Mouse (Mus musculus) telencephalon, adult 2 months (tissue): ENCODE measurements around the gene Cactin.

Source experiments
- DNase-seq: peaks from one replicate; pipeline ENCODE4 v3.0.0-alpha.2; 2011; ENCODE audit warnings: low read depth, low spot score

Cactin gene

DNA sequence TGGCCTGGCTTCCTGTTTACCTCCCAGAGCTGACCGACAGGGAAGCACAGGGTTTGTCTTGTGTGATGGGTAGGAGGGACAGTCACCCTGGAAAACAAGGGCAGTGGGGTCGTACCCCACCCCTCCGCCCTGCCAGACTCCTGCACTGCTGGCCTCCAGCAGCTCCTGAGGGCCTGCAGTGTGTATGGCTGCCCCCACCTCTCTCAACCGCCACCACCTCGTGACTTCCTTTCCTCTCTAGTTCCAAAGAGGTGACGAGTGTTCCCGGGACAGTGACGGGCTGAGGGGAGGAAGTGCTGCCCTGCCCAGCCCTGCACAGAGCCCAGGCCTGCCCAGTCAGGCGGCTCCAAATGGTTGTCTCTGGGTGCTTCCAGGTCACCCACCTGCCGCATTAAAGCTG, 23.1 kb upstream of the Cactin start:
- no peak for DNase-seq

DNA sequence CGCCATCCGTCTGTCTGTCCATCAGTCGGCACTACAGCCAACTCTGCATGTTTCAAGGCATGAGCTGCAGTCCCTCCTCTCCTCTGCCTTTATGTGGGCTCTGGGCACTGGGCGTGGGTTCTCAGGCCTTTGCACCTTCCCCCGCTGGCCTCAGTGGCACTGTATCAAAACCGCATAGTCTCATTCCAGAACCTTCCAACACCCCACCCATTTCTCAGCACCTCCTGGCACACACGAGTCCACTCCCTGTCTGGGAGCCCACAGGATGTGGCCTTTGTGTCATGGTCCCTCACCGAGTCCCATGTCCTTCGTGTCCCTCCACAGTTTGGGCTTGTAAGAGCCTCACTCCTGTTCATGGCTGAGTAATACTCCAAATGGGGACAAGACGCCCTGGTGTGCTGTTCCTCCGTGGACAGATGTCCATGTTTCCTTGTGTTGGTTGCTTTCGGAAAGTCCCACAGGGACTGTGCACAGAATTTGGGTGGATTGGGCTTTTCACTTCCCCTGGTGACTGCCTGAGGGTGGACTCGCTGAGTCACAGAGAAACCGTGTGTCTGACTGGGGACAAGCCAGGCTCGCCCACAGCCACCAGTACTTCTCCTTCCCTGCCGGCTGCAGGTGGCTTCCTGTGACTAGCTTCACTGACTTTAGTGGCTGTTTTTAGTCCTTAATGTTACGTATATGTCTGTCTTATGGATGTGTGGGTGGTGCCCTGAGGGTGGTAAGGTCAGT, 22.4 kb upstream of the Cactin start:
- DNase-seq, result peak; percentile 83

DNA sequence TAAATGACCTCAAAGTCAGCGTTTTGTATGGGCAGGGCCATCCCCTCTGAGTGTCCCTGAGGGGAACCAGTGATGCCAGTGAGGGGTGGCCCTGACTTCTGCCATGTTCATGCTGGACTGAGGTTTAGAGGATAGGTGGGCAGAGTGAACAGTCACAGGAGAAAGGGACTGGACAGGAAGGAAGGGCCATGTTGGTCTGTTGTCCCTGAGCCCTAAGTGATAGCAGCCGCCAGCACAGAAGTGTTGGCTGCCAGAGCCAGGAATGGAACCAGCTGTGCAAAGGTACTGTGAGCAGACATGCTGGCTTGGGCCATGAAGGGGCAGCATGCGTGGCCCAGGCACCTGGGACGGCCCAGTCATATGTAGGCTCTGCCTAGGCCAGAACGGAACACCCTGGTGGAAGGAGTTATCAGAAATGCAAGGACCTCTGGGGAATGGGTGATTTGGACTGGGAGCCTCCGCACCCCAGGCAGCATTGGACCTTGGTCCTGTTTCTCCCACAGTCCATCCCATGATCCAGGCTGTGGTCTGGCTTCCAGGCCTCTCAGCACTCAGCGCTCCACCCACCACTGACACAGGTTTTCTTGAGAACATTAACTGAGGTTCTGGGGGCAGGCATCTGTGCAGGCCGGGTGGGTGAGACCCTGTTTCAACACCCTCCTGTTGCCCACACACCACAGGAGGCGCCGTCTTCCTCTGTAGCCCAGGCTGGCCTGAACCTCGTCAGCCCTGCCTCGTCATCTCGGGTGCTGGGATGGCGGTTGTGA, 21.1 kb upstream of the Cactin start:
- DNase-seq, result no peak

DNA sequence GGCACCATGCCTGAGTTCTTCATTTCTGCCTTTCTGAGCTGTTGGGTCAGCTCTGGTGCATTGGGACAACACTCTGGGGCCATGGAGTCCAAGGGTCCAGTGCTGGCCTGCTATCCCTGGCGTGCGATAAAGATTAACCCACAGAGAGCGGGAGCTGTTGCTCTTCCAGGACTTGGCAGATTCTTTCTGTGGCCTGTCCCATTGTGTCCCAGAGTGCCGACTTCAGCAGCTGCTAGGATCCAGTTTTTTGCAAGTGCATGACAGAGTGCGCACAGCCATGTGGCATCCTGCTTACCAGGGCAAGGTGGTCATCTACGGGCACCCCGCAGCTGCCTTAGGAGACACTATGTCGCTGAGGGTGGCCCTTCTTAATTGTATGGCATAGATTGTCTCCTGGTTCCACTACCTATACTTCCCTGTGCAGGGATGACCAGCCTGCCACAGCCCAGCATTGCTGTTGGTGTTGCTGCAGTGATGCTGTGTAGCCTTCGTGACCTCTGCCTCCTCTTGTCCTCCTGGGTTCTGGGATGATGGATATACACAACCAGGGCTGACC, 20.5 kb upstream of the Cactin start:
- no peak for DNase-seq

DNA sequence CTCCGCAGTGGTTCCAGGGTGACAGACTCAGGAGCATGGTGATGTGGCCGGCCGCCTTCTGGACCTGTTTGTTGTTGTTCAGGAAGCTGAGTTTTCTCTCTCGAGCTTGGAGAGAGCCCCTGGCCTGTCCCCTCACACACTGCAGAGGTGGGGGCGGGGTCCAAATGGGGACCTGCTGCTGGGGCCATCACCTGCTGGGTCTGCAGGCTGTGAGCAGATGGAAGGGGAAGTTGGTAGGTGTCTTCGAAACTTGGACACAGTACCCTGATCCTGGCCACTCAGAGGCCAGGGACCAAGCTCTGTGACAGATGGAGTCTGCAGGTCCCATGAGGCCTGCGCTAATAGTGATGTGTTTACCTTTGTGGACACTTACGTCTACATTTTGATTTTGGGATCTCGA, 19.6 kb upstream of the Cactin start:
- no peak for DNase-seq

DNA sequence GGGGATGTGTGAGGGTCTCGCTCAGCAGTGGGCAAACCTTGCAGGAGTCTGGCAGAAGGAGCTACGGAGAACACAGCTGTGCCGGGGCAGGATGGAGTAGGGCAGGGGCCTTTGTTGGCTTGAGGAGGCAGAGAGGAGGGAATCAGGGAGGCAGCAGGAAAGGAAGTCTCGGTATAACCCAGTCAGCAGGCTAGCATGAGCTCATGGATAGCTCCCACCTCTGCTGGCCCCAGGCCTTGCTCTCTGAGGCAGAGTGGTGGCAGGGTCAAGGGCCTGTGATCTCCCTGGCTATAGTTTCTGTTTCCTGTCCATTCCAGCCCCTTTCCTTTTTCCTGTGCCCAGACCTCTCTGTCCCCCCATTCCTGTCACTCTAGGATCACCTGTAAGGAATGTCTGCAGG, 18.6 kb upstream of the Cactin start:
- DNase-seq, result no peak

DNA sequence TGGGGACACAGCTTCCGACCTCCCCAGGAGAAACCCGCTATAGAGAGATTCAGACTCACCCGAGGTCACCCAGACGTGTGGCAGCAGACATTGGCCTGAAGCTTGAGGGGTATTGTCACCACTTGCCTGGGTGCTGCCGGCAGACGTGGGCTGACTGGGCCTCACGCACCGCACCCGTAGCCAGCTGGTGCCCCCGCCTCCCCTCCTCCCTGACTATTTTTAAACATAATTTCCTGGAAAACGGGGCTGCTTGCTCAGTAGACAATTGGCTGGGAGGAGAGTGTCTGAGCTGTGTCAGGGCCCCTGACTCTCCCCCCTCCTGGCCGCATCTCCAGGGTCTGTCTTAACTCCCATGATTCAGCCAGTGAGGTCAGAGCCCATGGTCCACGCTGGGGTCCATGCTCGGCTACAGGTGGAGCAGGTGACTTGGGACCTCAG, 18.1 kb upstream of the Cactin start:
- DNase-seq, result peak; percentile 75

DNA sequence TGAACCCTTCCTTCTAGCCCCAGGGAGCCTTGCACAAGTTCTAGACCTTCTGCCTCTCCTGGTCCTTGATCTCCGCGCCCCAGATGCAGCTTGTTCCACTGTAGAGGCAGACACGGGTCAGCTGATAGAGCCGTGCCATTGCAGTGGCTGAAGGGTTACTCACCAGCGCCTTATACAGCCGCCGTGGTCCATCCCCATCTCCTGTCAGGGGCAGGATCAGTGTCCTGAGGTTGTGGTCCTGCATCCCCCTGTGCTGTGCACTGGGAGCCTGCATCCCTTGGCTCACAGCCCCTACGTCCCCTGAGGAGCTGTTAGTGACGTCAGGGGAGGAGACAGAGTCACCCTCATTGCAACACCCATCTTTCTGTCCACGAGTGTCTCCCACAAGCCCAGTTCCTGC, 17.6 kb upstream of the Cactin start:
- DNase-seq, result no peak

DNA sequence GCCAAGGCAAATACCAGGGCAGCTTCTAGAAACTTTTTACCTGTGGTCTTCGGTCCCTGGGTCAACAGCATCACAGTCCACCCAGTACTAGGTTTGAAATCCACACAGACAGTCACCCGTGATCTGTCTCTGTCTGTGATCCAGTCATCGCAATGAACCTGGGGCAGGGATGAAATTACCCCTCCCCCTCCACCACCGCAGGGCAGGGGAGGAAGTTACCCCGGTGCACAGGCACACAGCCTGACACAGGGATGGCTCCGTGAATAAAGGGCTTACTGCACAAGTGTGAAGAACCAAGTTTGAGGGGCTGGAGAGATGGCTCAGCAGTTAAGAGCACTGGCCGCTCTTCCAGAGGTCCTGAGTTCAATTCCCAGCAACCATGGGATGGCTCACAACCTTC, 17.1 kb upstream of the Cactin start:
- no peak for DNase-seq

DNA sequence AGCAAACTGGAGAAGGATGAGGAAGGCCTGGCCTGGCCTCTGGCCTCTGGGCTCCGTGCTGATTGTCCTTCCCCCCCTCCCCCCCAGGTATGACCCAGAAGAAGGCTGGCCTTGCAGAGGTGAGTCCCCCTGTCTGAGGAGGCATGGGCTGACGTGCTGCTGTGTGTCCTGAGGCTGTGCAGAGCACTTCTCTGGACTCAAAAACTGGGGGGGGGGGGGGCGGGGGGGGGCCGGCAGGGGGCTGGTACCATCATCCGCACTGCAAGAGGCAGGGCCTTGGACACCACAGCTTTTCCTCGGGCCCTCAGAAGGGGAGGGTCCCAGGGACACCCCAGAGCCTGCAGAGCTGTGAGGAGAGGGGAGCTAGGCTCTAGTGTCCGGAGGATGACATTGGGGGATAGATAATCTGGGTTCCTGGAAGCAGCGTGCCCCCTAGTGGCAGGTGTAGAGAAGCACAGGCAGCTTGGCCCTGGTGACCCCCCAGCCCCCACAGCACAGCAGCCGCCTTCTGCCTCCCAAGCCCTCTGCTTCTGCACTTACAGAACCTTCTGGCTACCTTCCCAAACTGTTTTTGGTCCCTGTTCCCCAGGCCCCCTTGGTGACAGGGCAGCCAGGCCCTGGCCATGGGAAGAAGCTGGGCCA, 16.2 kb upstream of the Cactin start:
- DNase-seq, result no peak

DNA sequence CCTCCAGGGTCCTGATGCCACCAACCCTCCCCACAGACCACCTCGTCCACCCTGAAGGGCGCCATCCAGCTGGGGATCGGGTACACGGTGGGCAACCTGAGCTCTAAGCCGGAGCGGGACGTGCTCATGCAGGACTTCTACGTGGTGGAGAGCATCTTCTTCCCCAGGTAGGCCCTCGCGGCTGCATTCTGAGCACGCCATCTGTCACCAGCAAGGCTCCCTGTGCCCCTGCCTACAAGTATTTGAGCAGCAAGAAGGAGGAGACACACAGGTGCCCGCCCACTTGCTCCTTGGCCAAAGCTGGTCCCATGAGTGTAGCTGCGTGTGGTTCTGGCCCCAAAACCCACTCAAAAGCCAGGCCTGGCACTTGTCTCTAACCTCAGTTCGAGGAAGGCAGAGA, 15.2 kb upstream of the Cactin start:
- no peak for DNase-seq

DNA sequence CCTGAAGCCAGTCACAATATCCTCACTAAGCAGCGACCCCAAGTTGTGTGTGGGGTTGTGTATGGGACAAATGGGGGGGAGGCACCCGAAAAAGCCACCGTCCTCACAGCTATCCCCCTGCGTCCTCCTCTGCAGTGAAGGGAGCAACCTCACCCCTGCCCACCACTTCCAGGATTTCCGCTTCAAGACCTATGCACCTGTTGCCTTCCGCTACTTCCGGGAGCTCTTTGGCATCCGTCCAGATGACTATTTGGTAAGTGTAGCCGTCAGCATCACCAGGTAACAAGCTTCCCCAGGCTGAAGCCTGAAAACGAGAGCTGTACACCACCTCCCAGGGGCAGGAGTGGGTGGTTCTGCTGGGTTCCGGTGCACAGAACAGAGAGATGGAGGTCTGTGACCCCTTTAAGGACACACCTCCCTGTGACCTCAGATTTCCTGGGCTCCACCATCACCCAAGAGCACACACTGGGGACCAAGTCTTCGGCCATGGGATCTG, 14.7 kb upstream of the Cactin start:
- no peak for DNase-seq

DNA sequence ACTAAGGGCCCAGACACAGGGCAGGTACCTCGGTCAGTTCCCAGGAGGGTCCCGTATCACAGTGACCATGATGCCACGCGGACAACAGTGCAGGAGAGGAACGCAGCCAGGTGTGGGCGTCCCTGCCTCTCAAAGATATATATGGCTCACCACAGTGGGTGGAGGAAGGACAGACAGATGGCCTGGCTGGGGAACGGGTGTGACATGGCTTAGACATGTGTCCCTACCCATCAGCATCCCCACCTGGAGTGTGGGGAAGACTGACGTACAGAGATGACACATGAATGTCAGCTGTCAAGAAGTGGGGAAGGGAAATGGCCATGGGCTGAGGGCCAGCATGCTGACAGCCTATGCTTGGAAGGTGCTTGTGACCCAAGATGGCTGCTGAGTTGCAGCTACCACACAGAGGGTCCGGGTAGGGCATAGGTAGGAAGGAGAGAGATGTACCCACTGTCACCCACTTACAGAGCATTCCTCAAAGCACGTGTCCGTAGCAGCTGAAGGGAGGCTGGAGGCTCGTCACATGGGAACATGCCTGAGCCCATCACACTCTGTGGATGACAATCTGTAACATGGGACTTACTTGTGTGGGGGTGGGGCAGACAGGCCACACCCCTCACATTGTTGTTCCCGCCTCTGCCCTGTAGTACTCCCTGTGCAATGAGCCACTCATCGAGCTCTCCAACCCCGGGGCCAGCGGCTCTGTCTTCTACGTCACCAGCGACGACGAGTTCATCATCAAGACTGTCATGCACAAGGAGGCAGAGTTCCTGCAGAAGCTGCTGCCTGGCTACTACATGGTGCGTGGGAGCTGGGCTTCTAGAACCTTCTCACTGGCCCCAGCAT, 13.8 kb upstream of the Cactin start:
- DNase-seq, result peak; percentile 68

DNA sequence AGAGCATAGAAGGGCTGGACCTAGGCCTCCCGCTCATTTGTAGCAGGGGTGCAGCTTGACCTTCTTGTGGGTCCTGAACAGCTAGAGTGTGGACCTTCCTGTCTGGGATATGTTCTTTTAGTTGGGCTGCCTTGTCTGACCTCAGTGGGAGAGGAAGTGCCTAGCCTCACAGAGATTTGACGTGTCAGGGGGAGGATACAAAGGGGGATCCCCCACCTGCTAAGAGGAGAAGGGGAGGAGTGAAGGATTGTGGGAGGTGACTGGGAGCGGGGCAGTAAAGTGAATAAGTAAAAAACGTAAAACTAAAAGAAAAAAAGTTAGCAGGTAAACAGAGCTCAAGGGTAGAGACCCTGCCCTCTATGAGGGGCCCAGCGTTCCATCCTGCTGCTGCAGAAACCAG, 11.3 kb upstream of the Cactin start:
- DNase-seq, result no peak

DNA sequence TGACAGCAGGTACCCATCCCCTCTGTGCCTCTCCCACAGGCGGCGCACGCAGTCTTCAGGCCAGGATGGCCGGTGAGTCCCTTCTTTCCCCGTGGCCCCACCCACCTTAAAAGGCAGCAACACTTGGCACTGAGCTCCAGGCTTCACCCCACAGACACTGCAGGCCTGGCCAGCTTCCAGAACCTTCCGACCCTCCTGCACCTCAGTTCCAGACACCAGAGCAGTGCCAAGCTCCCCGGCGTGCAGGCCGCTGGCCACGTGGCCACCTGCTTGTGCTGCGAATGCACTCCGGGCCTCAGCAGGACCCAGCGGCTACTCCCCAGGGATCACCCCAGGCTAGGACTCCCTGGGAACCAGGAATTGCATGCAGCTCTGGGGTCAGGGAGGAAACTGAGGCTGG, 7.3 kb upstream of the Cactin start:
- no peak for DNase-seq

DNA sequence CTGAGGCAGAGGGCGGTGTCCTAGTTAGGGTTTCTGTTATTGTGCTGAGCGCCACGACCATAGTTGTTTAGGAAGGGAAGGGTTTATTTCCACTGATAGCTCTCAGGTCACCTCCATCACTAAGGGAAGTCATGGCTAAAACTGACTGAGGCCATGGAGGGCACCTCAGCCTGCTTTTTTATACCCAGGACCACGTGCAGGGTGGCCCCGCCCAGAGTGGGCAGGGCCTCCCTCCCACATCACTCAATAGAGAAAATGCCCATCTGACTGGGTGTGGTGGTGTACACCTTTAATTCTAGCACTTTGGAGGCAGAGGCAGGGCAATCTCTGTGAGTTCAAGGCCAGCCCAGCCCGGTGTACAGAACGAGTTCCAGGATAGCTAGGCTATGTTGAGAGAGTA, 6.7 kb upstream of the Cactin start:
- DNase-seq, result no peak

DNA sequence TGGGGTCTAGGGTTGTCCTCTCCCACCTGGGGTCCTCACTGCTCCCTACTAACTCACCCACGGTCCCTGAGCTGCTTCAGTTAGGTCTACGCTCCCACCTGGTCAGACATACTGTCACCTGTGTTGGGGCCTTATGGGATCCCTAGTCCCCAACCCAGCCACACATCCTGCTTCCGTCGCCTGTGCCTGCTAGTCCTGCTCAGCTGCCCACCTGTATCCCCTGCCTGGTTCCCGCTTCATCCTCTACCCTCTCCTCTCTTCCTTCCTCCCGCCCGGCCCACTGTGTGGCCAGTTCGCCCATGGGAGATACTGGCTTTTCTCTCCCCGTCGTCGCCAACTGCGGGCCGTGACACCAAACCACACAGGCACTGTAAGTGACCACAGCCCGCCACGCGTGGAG, 5.3 kb upstream of the Cactin start:
- DNase-seq, result no peak

DNA sequence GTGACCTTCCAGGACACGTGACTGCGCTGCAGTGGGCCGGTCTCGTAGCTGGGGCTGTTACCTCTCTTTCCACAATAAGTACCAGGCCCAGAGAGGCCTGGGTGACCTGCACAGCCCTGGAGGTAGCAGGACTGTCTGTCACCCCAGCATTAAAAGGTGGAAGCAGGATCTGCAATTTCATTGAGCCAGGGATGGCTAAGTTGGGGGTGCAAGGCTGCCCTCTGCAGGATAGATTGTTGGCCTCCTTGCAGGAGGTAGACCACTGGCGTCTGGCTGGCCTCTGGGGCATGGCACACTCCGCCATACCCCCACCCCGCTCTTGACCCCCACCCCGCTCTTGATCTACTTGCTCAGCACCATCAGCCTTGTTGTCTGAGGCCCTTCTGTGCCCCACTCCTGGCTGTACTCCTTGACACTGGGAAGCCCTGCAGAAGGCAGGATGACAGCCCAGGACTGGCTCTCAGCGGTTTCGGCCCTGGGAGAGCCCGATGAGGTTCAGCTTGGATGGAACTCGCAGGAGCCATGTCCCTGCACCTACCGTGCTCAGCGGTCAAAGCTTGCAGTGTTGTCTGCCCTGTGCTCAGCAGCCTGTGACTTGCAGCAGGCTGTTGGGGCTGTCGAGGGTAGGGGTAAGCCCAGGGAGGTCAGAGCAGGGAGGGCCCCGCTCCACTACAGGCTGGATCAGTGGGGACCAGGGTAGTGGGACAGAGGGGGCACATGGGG, 4.4 kb upstream of the Cactin start:
- DNase-seq, result no peak

DNA sequence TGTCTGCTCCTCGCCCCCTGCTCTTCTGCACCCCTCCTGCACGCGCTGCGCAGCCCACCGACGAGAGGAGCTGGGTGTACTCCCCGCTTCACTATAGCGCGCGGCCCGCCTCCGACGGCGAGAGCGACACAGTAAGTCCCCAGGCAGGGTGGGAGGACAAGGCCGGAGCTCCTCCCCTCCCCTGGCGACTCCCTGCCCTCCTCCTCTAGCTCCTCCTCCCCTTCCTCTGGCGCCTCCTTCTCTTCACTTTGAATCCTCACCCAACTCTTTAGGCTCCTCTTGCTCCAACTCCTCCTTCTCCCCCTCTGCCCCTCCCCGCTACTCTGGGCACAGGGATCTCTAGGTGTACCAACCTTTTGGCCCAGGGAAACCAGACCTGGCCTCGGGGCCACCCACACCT, 3.6 kb upstream of the Cactin start:
- DNase-seq, result no peak

DNA sequence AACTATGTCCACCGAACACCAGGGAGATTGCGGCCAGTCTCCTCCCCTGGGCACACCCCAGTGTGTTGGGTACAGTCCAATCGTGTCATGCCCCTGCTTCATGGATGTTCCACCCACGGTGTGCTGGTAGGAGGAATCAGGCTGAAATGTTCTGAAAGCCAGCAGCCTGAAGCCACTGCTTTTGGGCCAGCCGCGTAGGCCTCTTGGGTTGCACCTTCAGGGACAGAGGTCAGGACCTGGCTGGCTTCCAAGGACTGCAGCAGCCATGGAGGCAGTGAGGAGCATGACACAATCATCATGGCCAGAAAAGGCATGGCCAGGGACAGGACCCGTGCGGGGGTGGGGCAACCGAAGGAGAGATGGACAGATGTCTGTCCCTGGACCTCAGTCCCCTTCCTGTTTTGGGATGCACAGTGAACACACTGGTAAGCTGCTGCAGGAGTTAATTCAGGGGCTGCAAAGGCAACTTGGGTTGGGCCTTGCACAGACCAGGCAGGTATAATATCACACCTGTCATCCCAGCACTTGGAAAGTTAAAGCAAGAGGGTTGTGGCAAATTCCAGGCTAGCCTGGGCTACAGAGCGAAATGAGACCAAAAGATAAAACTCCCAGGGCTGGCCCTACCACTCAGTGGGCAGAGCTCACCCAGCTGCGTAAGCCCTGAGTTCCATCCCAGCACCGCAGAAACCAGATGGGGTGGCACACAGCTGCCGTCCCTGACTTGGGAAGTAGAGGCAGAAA, 2.1 kb upstream of the Cactin start:
- no peak for DNase-seq
